In the genomic region with DNA sequence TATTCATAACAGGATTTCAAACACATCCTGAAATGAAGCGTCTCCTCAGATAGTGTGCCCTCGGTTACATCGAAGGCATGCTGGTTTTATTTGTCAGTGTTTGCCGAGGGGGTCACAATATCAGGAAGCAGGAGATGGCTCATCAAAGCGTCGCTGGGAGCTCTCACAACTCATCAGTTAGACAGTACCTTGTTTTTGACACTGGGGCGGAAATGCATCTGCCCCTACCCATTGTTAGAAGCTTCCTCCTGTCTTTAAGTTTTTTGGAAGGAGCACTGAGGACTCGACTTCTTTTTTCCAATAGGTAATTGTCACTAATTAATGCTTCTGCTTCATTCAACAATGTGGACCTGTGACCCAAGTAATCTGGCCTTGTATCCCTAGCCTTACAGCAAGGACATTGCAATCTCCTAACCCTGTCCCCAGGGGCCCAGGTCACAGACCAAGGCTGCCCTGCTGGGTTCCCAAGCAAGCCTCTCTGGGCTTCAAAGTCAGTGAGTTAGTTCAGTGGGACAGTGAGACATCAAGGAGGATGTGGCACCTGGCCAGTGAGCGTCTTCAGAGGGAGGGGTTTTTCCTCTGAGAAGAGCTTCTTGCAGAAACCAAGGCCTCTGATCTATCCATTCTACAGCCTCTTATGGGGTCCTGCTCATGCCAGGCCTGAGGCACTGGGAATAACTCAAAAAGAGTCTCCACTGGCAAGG, we compare ENCODE assay signal across 19 mouse cellular contexts.
DNase-seq lines count a peak whose midpoint lies in the region; ATAC-seq lines count a peak whose summit lies in the region.
"Had no signal": no experiment of that assay in that cellular context is flagged by ENCODE, and none has a peak within 500 bp of the region (broad histone marks: within the 10 kb centered on the region; RNA-seq: fewer than 3 reads in every experiment).

No protein-coding gene starts in this region.

- no peak overlapping the region for H3K4me3 ChIP-seq in heart, embryonic 10.5 days
- no peak overlapping the region for H3K4me3 ChIP-seq in lung, embryonic 15.5 days
- H3K4me3 ChIP-seq in embryonic facial prominence, embryonic 10.5 days = no peak overlapping the region
- H3K4me3 ChIP-seq: midbrain, embryonic 12.5 days had no signal

- H3K36me3 ChIP-seq in heart, embryonic 10.5 days = no peaks in the 10 kb centered on the region
- no peaks in the 10 kb centered on the region for H3K36me3 ChIP-seq in lung, embryonic 15.5 days
- H3K36me3 ChIP-seq in embryonic facial prominence, embryonic 10.5 days (replicated peaks) = no peaks in the 10 kb centered on the region
- H3K36me3 ChIP-seq: midbrain, embryonic 12.5 days had no signal

- 45% methylated on average over 9 of the region's 9 CpGs for WGBS in heart, embryonic 10.5 days
- WGBS in lung, embryonic 15.5 days = 46% methylated on average over 9 of the region's 9 CpGs
- 56% methylated on average over 9 of the region's 9 CpGs for WGBS in embryonic facial prominence, embryonic 10.5 days

- no peak overlapping the region for H3K27ac ChIP-seq in heart, embryonic 10.5 days
- H3K27ac ChIP-seq in lung, embryonic 15.5 days = peak overlapping the region; percentile 39; the same call in 1 of the 2 replicates
- H3K27ac ChIP-seq in embryonic facial prominence, embryonic 10.5 days (replicated peaks) = 0 out of 2 replicates have a peak overlapping the region, but pooled peaks have one; percentile 27
- H3K27ac ChIP-seq: hindbrain, embryonic 14.5 days; midbrain, embryonic 12.5 days had no signal

- no peak for ATAC-seq in lung, embryonic 15.5 days (ENCODE audit: borderline replicate concordance, extremely low read depth, low FRiP score, low TSS enrichment)
- ATAC-seq: activated CD4-positive, CD25-positive, alpha-beta regulatory T cell, adult 4 months; CD4-positive, CD25-positive, alpha-beta regulatory T cell, adult 4 months; forebrain, embryonic 16.5 days; intestine, embryonic 16.5 days had no signal

- peak; percentile 34 for DNase-seq in heart, adult 8-10 months (ENCODE audit: low spot score)
- DNase-seq in heart, embryonic 10.5 days (ENCODE audit: low spot score) = no peak
- no peak for DNase-seq in lung, postnatal 36 days
- DNase-seq in adrenal gland, postnatal 14 days = peak; percentile 63
- no peak for DNase-seq in embryonic facial prominence, embryonic 10.5 days (ENCODE audit: low spot score)
- DNase-seq in ovary, postnatal 10 days (ENCODE audit: low spot score) = no peak
- DNase-seq: cerebellum, postnatal 14 days; gastrocnemius, postnatal 10 days; layer of hippocampus, adult 9-11 months; liver; spleen, adult 18-20 months; thymus, postnatal 25 days had no signal

- no peak overlapping the region for H3K9ac ChIP-seq in lung, embryonic 15.5 days
- H3K9ac ChIP-seq: hindbrain, embryonic 14.5 days; midbrain, embryonic 12.5 days had no signal

- H3K4me1 ChIP-seq in heart, embryonic 10.5 days = 0 out of 2 replicates have a peak, but pooled peaks cover under 1% of the 10 kb centered on the region
- peaks cover 14% of the 10 kb centered on the region for H3K4me1 ChIP-seq in lung, embryonic 15.5 days
- peaks cover 27% of the 10 kb centered on the region for H3K4me1 ChIP-seq in embryonic facial prominence, embryonic 10.5 days

- H3K4me2 ChIP-seq in lung, embryonic 15.5 days = no peak overlapping the region
- H3K4me2 ChIP-seq: hindbrain, embryonic 14.5 days; midbrain, embryonic 12.5 days had no signal

- H3K9me3 ChIP-seq in heart, embryonic 10.5 days = no peaks in the 10 kb centered on the region
- no peaks in the 10 kb centered on the region for H3K9me3 ChIP-seq in lung, embryonic 15.5 days
- H3K9me3 ChIP-seq in embryonic facial prominence, embryonic 10.5 days = no peaks in the 10 kb centered on the region
- H3K9me3 ChIP-seq: midbrain, embryonic 12.5 days had no signal

- H3K27me3 ChIP-seq in heart, embryonic 10.5 days (ENCODE audit: insufficient read depth, poor library complexity, severe bottlenecking) = no peaks in the 10 kb centered on the region
- no peaks in the 10 kb centered on the region for H3K27me3 ChIP-seq in lung, embryonic 15.5 days
- no peaks in the 10 kb centered on the region for H3K27me3 ChIP-seq in embryonic facial prominence, embryonic 10.5 days (replicated peaks; ENCODE audit: low read depth, poor library complexity, severe bottlenecking)
- H3K27me3 ChIP-seq: midbrain, embryonic 12.5 days had no signal

Comparison
In these comparisons a context has a peak if more than half of its experiments do, and no peak if none do; other contexts are left out.
1. DNase-seq: peak in heart, adult 8-10 months (single experiment) and adrenal gland, postnatal 14 days (single experiment); none in heart, embryonic 10.5 days (single experiment), lung, postnatal 36 days (single experiment), embryonic facial prominence, embryonic 10.5 days (single experiment) and ovary, postnatal 10 days (single experiment).